Mouse (Mus musculus): Measurements from ENCODE around the gene Ptafr.

DNA sequence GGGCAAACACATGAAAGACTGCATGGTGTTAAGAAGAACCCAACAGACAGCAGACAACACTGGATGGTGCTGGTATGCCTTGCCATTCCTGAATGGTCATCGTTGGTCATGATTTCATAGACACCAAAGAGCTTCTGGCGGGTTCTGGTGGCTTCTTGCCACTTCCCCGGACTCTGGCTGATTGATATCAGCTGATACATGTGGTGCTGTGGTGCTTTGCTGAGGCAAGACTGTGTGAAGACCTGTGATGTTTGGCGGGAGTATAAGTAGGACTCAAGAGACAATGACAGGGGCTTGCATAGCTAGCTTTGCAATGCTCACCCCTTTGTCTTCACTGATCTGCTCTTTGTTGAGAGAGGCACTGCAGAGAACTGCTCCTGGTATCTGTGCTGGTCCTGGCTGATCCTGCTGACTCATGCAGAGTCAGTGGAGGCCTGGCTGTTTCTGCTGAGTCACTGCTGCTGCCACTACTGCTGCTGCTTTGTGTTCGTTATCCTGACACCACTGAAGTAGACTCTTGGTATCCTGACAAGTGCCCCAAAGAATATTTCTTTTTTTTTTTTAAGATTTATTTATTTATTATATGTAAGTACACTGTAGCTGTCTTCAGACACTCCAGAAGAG is 60.3 kb downstream of the Ptafr start:
- TF ChIP-seq POLR2A (IDR thresholded peaks at IDR 0.05; ENCODE audit: insufficient read length, low read depth) (no peak), E2F4 (IDR thresholded peaks at IDR 0.05; ENCODE audit: insufficient read depth) (no peak)
